Mouse (Mus musculus) megakaryocyte progenitor cell, adult 5-6 weeks (primary cell): ENCODE data around the gene Gm2174. TPM values are rescaled to one million over a fixed set of nuclear protein-coding genes. Genes with fewer than 3 reads are reported as not detected.

ENCODE experiments used
- ATAC-seq: replicated peaks from 2 replicates; pipeline ENCODE4 v1.8.0; 2016; ENCODE audit warnings: mild to moderate bottlenecking, moderate TSS enrichment, inconsistent platforms; ENCODE audit not compliant: poor library complexity
- total RNA-seq, 2 experiments: library from RNA; stranded (forward) in 1 of 2; stranded (reverse) in 1 of 2; fragments of 157-497, 149-512 nt in 1 of 2; fragments of 200-1000 nt in 1 of 2; gene quantifications; 2 replicates each; pipeline versions ENCODE4 v1.2.3 to v1.2.4; 2015 to 2017

Gm2174 gene
- total RNA-seq (2015) (2.4 TPM in 1 of 2 replicates, not detected in the other), total RNA-seq (2017) (129 and 175 TPM in 2 replicates)

GRCm38 (mm10) chrX:56447524-56448015, at the start of gene Gm2174:
TSS of gene Gm2174 (plus strand) at chrX:56447965.
- ATAC-seq = no peak

GRCm38 (mm10) chrX:56404646-56405045, 43.1 kb upstream of the Gm2174 start:
- ATAC-seq = peak; percentile 60

- no peak; the same call in 1 of the 2 replicates for ATAC-seq
These were observed 42.3 kb upstream of the Gm2174 start for GRCm38 (mm10) chrX:56405482-56405881.

- 0 out of 2 replicates have a peak, but pooled peaks have one; percentile 26 for ATAC-seq
These were observed 41.6 kb upstream of the Gm2174 start for GRCm38 (mm10) chrX:56406128-56406527.

- peak; percentile 37; the same call in 1 of the 2 replicates for ATAC-seq
These were observed 31.5 kb upstream of the Gm2174 start for GRCm38 (mm10) chrX:56416277-56416676.

- ATAC-seq = peak; percentile 65
These were observed 30.2 kb upstream of the Gm2174 start for GRCm38 (mm10) chrX:56417541-56417940.

GRCm38 (mm10) chrX:56430601-56431000, 17.2 kb upstream of the Gm2174 start:
- no peak for ATAC-seq

GRCm38 (mm10) chrX:56435758-56436283, 11.9 kb upstream of the Gm2174 start:
- peak; percentile 93 for ATAC-seq

GRCm38 (mm10) chrX:56446487-56447428, 1.0 kb upstream of the Gm2174 start:
- peak; percentile 93 for ATAC-seq

GRCm38 (mm10) chrX:56454671-56455371, 7.1 kb downstream of the Gm2174 start, which contains the start of gene Ints6l:
TSS of gene Ints6l (plus strand) at chrX:56454857.
- peak; percentile 71 for ATAC-seq

- peak; percentile 85 for ATAC-seq
These were observed 7.8 kb downstream of the Gm2174 start for GRCm38 (mm10) chrX:56455372-56456246.

- ATAC-seq = peak; percentile 18
These were observed 8.6 kb downstream of the Gm2174 start for GRCm38 (mm10) chrX:56456379-56456778.

- ATAC-seq = peak; percentile 76
These were observed 14.5 kb downstream of the Gm2174 start for GRCm38 (mm10) chrX:56462020-56462933.

GRCm38 (mm10) chrX:56464906-56465305, 17.1 kb downstream of the Gm2174 start:
- ATAC-seq = peak; percentile 3; the same call in 1 of the 2 replicates

- no peak for ATAC-seq
These were observed 19.9 kb downstream of the Gm2174 start for GRCm38 (mm10) chrX:56467688-56468087.

- ATAC-seq = no peak
These were observed 20.7 kb downstream of the Gm2174 start for GRCm38 (mm10) chrX:56468422-56468821.

- ATAC-seq = peak; percentile 61
These were observed 26.3 kb downstream of the Gm2174 start for GRCm38 (mm10) chrX:56474035-56474434.

- peak; percentile 64 for ATAC-seq
These were observed 29.8 kb downstream of the Gm2174 start for GRCm38 (mm10) chrX:56477553-56477952.

GRCm38 (mm10) chrX:56481906-56482305, 34.1 kb downstream of the Gm2174 start:
- ATAC-seq = peak; percentile 99
